In genomic region chr4:132509621-132510296, GRCm38 (mm10) we compare ENCODE assay signal across 8 mouse cellular contexts. TPM values are rescaled to one million over a fixed set of nuclear protein-coding genes. Genes with fewer than 3 reads are reported as not detected.
DNase-seq lines count a peak whose midpoint lies in the region; ATAC-seq and TF ChIP-seq lines count a peak whose summit lies in the region.

No protein-coding gene starts in this region.

- peaks cover 50% of the 10 kb centered on the region for H3K4me1 ChIP-seq in embryonic facial prominence, embryonic 10.5 days
- peaks cover 6% of the 10 kb centered on the region for H3K4me1 ChIP-seq in intestine, embryonic 16.5 days (ENCODE audit: control insufficient read depth, insufficient read depth, low read length)
- H3K4me1 ChIP-seq in limb, embryonic 14.5 days (ENCODE audit: control insufficient read depth, insufficient read depth, low read length): no peaks in the 10 kb centered on the region; the same call in 1 of the 2 replicates
- peaks cover 15% of the 10 kb centered on the region for H3K4me1 ChIP-seq in midbrain, embryonic 15.5 days
- peaks cover 7% of the 10 kb centered on the region; the same call in 1 of the 2 replicates for H3K4me1 ChIP-seq in stomach, embryonic 14.5 days (ENCODE audit: control insufficient read depth, insufficient read depth, low read length)

- no peaks in the 10 kb centered on the region for H3K9me3 ChIP-seq in embryonic facial prominence, embryonic 10.5 days
- no peaks in the 10 kb centered on the region for H3K9me3 ChIP-seq in intestine, embryonic 16.5 days (ENCODE audit: control insufficient read depth, low read length)
- no peaks in the 10 kb centered on the region for H3K9me3 ChIP-seq in limb, embryonic 14.5 days (ENCODE audit: control insufficient read depth, low read length)
- H3K9me3 ChIP-seq in midbrain, embryonic 15.5 days: no peaks in the 10 kb centered on the region
- no peaks in the 10 kb centered on the region for H3K9me3 ChIP-seq in stomach, embryonic 14.5 days (ENCODE audit: control insufficient read depth, low read depth, low read length)

- peak; percentile 65 for ATAC-seq in intestine, embryonic 16.5 days
- peak; percentile 73 for ATAC-seq in limb, embryonic 14.5 days (ENCODE audit: low FRiP score, low read depth)
- ATAC-seq in midbrain, embryonic 15.5 days (replicated peaks): peak; percentile 80
- ATAC-seq in stomach, embryonic 14.5 days (ENCODE audit: insufficient number of reproducible peaks, insufficient read depth, low FRiP score, low read depth): peak; percentile 82

- H3K4me2 ChIP-seq in intestine, embryonic 16.5 days (ENCODE audit: low read depth, low read length): peak overlapping the region; percentile 74
- peak overlapping the region; percentile 89 for H3K4me2 ChIP-seq in limb, embryonic 14.5 days (replicated peaks; ENCODE audit: low read depth, low read length, severe bottlenecking)
- peak overlapping the region; percentile 99 for H3K4me2 ChIP-seq in midbrain, embryonic 15.5 days
- peak overlapping the region; percentile 65 for H3K4me2 ChIP-seq in stomach, embryonic 14.5 days (replicated peaks; ENCODE audit: low read depth, low read length)

- H3K27me3 ChIP-seq in embryonic facial prominence, embryonic 10.5 days (replicated peaks; ENCODE audit: low read depth, poor library complexity, severe bottlenecking): 0 out of 2 replicates have a peak, but pooled peaks cover 7% of the 10 kb centered on the region
- no peaks in the 10 kb centered on the region for H3K27me3 ChIP-seq in intestine, embryonic 16.5 days (replicated peaks; ENCODE audit: control insufficient read depth, insufficient read depth, low read length)
- no peaks in the 10 kb centered on the region for H3K27me3 ChIP-seq in limb, embryonic 14.5 days (ENCODE audit: control insufficient read depth, insufficient read depth, low read length)
- H3K27me3 ChIP-seq in midbrain, embryonic 15.5 days (replicated peaks): peaks cover 9% of the 10 kb centered on the region
- no peaks in the 10 kb centered on the region for H3K27me3 ChIP-seq in stomach, embryonic 14.5 days (ENCODE audit: control insufficient read depth, insufficient read depth, low read length)

- peak overlapping the region; percentile 81 for H3K27ac ChIP-seq in embryonic facial prominence, embryonic 10.5 days (replicated peaks)
- H3K27ac ChIP-seq in intestine, embryonic 16.5 days (ENCODE audit: low read length): peak overlapping the region; percentile 85
- H3K27ac ChIP-seq in limb, embryonic 14.5 days (replicated peaks; ENCODE audit: low read depth, low read length): peak overlapping the region; percentile 44
- H3K27ac ChIP-seq in midbrain, embryonic 15.5 days: peak overlapping the region; percentile 70
- peak overlapping the region; percentile 90 for H3K27ac ChIP-seq in stomach, embryonic 14.5 days (ENCODE audit: low read length)

- WGBS in embryonic facial prominence, embryonic 10.5 days: under 1% methylated on average over 52 of the region's 52 CpGs
- under 1% methylated on average over 50 of the region's 52 CpGs for WGBS in intestine, embryonic 16.5 days
- WGBS in limb, embryonic 14.5 days: under 1% methylated on average over 52 of the region's 52 CpGs
- under 1% methylated on average over 47 of the region's 52 CpGs for WGBS in midbrain, embryonic 15.5 days
- under 1% methylated on average over 52 of the region's 52 CpGs for WGBS in stomach, embryonic 14.5 days

- H3K36me3 ChIP-seq in embryonic facial prominence, embryonic 10.5 days (replicated peaks): no peaks in the 10 kb centered on the region
- no peaks in the 10 kb centered on the region for H3K36me3 ChIP-seq in intestine, embryonic 16.5 days (ENCODE audit: control insufficient read depth, insufficient read depth, low read length)
- H3K36me3 ChIP-seq in limb, embryonic 14.5 days (ENCODE audit: control insufficient read depth, insufficient read depth, low read length): no peaks in the 10 kb centered on the region
- no peaks in the 10 kb centered on the region for H3K36me3 ChIP-seq in midbrain, embryonic 15.5 days (replicated peaks)
- H3K36me3 ChIP-seq in stomach, embryonic 14.5 days (ENCODE audit: control insufficient read depth, insufficient read depth, low read length): no peaks in the 10 kb centered on the region

- peak overlapping the region; percentile 85 for H3K4me3 ChIP-seq in embryonic facial prominence, embryonic 10.5 days
- H3K4me3 ChIP-seq in intestine, embryonic 16.5 days (ENCODE audit: low read length): peak overlapping the region; percentile 85
- H3K4me3 ChIP-seq in limb, embryonic 14.5 days (replicated peaks; ENCODE audit: low read length): peak overlapping the region; percentile 87
- peak overlapping the region; percentile 76 for H3K4me3 ChIP-seq in midbrain, embryonic 15.5 days
- H3K4me3 ChIP-seq in stomach, embryonic 14.5 days (ENCODE audit: low read depth, low read length): peak overlapping the region; percentile 89

- DNase-seq in 3134 (ENCODE audit: extremely low read depth, insufficient read length, low spot score): peak; percentile 87
- DNase-seq in adrenal gland, adult 2 months: peak; percentile 86
- DNase-seq in embryonic facial prominence, embryonic 10.5 days (ENCODE audit: low spot score): peak; percentile 93
- peak; percentile 52 to 79 for DNase-seq in gastrocnemius, postnatal 4 days (ENCODE audit: low spot score in 2 of 2)
- DNase-seq in limb, embryonic 14.5 days (ENCODE audit: low spot score): peak; percentile 86

- TF ChIP-seq POLR2A in limb, embryonic 14.5 days (IDR thresholded peaks at IDR 0.05; ENCODE audit: borderline replicate concordance, extremely low read depth, insufficient read depth, insufficient read length): no peak

- H3K9ac ChIP-seq in intestine, embryonic 16.5 days (ENCODE audit: low read depth, low read length): peak overlapping the region; percentile 87
- peak overlapping the region; percentile 62 for H3K9ac ChIP-seq in limb, embryonic 14.5 days (ENCODE audit: low read depth, low read length, severe bottlenecking)
- H3K9ac ChIP-seq in midbrain, embryonic 15.5 days: peak overlapping the region; percentile 72
- peak overlapping the region; percentile 56 for H3K9ac ChIP-seq in stomach, embryonic 14.5 days (replicated peaks; ENCODE audit: low read depth, low read length)

RNA-seq across cellular contexts. Expression of gene Sesn2, which starts 0.5 kb away (rescaled TPM):
- total RNA-seq in adrenal gland, adult 2 months (2021): 10 to 100 TPM; 15.6 to 32.1 TPM
- polyA plus RNA-seq in adrenal gland, adult 2 months (2012; rRNA removed): 16.3 and 20.1 TPM in 2 replicates
- polyA plus RNA-seq in embryonic facial prominence, embryonic 10.5 days (2016; fragmentation: Nextera tagmentation; extraction: Ambion mirVana): 12.3 and 13.3 TPM in 2 replicates
- total RNA-seq in gastrocnemius, postnatal 4 days (2021): 1 to 10 TPM; 2.0 to 2.8 TPM
- polyA plus RNA-seq in intestine, embryonic 16.5 days (2015; fragmentation: Nextera tagmentation; extraction: Ambion mirVana): 11.6 and 12.4 TPM in 2 replicates
- polyA plus RNA-seq in limb, embryonic 14.5 days (2012; rRNA removed): 6.4 and 7.4 TPM in 2 replicates
- polyA plus RNA-seq in limb, embryonic 14.5 days (2014; fragmentation: Nextera tagmentation; extraction: Ambion mirVana): 5.9 and 6.2 TPM in 2 replicates
- 8.1 and 9.7 TPM in 2 replicates for polyA plus RNA-seq in midbrain, embryonic 15.5 days (2015; fragmentation: Nextera tagmentation; extraction: Ambion mirVana)
- polyA plus RNA-seq in stomach, embryonic 14.5 days (2014; fragmentation: Nextera tagmentation; extraction: Ambion mirVana): 9.6 and 10.1 TPM in 2 replicates

RNA-seq across cellular contexts. Expression of gene Atpif1, which starts 23.7 kb away (rescaled TPM):
- total RNA-seq in adrenal gland, adult 2 months (2021): 100 to 1,000 TPM; 369 to 456 TPM
- 31.5 and 38.6 TPM in 2 replicates for polyA plus RNA-seq in adrenal gland, adult 2 months (2012; rRNA removed)
- 1,009 and 1,074 TPM in 2 replicates for polyA plus RNA-seq in embryonic facial prominence, embryonic 10.5 days (2016; fragmentation: Nextera tagmentation; extraction: Ambion mirVana)
- total RNA-seq in gastrocnemius, postnatal 4 days (2021): 100 to 1,000 TPM; 213 to 218 TPM
- polyA plus RNA-seq in intestine, embryonic 16.5 days (2015; fragmentation: Nextera tagmentation; extraction: Ambion mirVana): 1,346 and 1,379 TPM in 2 replicates
- 367 and 583 TPM in 2 replicates for polyA plus RNA-seq in limb, embryonic 14.5 days (2012; rRNA removed)
- 966 and 986 TPM in 2 replicates for polyA plus RNA-seq in limb, embryonic 14.5 days (2014; fragmentation: Nextera tagmentation; extraction: Ambion mirVana)
- polyA plus RNA-seq in midbrain, embryonic 15.5 days (2015; fragmentation: Nextera tagmentation; extraction: Ambion mirVana): 1,207 and 1,280 TPM in 2 replicates
- 1,247 and 1,358 TPM in 2 replicates for polyA plus RNA-seq in stomach, embryonic 14.5 days (2014; fragmentation: Nextera tagmentation; extraction: Ambion mirVana)

RNA-seq across cellular contexts. Expression of gene Dnajc8, which starts 25.6 kb away (rescaled TPM):
- total RNA-seq in adrenal gland, adult 2 months (2021): 100 to 1,000 TPM in 1 of 2 experiments, 10 to 100 TPM in 1; 93.2 to 112 TPM
- polyA plus RNA-seq in adrenal gland, adult 2 months (2012; rRNA removed): 8.5 and 11.2 TPM in 2 replicates
- polyA plus RNA-seq in embryonic facial prominence, embryonic 10.5 days (2016; fragmentation: Nextera tagmentation; extraction: Ambion mirVana): 222 TPM in 2 replicates
- 10 to 100 TPM; 71.4 to 79.4 TPM for total RNA-seq in gastrocnemius, postnatal 4 days (2021)
- polyA plus RNA-seq in intestine, embryonic 16.5 days (2015; fragmentation: Nextera tagmentation; extraction: Ambion mirVana): 140 and 150 TPM in 2 replicates
- polyA plus RNA-seq in limb, embryonic 14.5 days (2012; rRNA removed): 91.3 and 114 TPM in 2 replicates
- 144 and 153 TPM in 2 replicates for polyA plus RNA-seq in limb, embryonic 14.5 days (2014; fragmentation: Nextera tagmentation; extraction: Ambion mirVana)
- polyA plus RNA-seq in midbrain, embryonic 15.5 days (2015; fragmentation: Nextera tagmentation; extraction: Ambion mirVana): 130 and 131 TPM in 2 replicates
- 163 and 171 TPM in 2 replicates for polyA plus RNA-seq in stomach, embryonic 14.5 days (2014; fragmentation: Nextera tagmentation; extraction: Ambion mirVana)

RNA-seq across cellular contexts. Expression of gene Med18, which starts 46.0 kb away (rescaled TPM):
- total RNA-seq in adrenal gland, adult 2 months (2021): 1 to 10 TPM; 7.1 to 7.9 TPM
- polyA plus RNA-seq in adrenal gland, adult 2 months (2012; rRNA removed): 1.5 and 2.2 TPM in 2 replicates
- polyA plus RNA-seq in embryonic facial prominence, embryonic 10.5 days (2016; fragmentation: Nextera tagmentation; extraction: Ambion mirVana): 37.0 and 41.7 TPM in 2 replicates
- 1 to 10 TPM; 6.9 to 7.0 TPM for total RNA-seq in gastrocnemius, postnatal 4 days (2021)
- polyA plus RNA-seq in intestine, embryonic 16.5 days (2015; fragmentation: Nextera tagmentation; extraction: Ambion mirVana): 15.2 and 18.4 TPM in 2 replicates
- 9.1 and 9.7 TPM in 2 replicates for polyA plus RNA-seq in limb, embryonic 14.5 days (2012; rRNA removed)
- polyA plus RNA-seq in limb, embryonic 14.5 days (2014; fragmentation: Nextera tagmentation; extraction: Ambion mirVana): 8.7 and 9.0 TPM in 2 replicates
- 15.9 and 17.7 TPM in 2 replicates for polyA plus RNA-seq in midbrain, embryonic 15.5 days (2015; fragmentation: Nextera tagmentation; extraction: Ambion mirVana)
- 18.8 and 22.8 TPM in 2 replicates for polyA plus RNA-seq in stomach, embryonic 14.5 days (2014; fragmentation: Nextera tagmentation; extraction: Ambion mirVana)

RNA-seq across cellular contexts. Expression of gene Ptafr, which starts 54.1 kb away (rescaled TPM):
- 1 to 10 TPM in 1 of 2 experiments, under 1 TPM in 1; 0.98 to 3.2 TPM for total RNA-seq in adrenal gland, adult 2 months (2021)
- polyA plus RNA-seq in adrenal gland, adult 2 months (2012; rRNA removed): 1.6 and 2.2 TPM in 2 replicates
- 0.28 and 0.44 TPM in 2 replicates for polyA plus RNA-seq in embryonic facial prominence, embryonic 10.5 days (2016; fragmentation: Nextera tagmentation; extraction: Ambion mirVana)
- 1 to 10 TPM; 3.5 to 3.9 TPM for total RNA-seq in gastrocnemius, postnatal 4 days (2021)
- 1.5 and 1.6 TPM in 2 replicates for polyA plus RNA-seq in intestine, embryonic 16.5 days (2015; fragmentation: Nextera tagmentation; extraction: Ambion mirVana)
- 1.2 and 1.3 TPM in 2 replicates for polyA plus RNA-seq in limb, embryonic 14.5 days (2012; rRNA removed)
- polyA plus RNA-seq in limb, embryonic 14.5 days (2014; fragmentation: Nextera tagmentation; extraction: Ambion mirVana): 0.36 and 0.86 TPM in 2 replicates
- polyA plus RNA-seq in midbrain, embryonic 15.5 days (2015; fragmentation: Nextera tagmentation; extraction: Ambion mirVana): 0.67 and 1.0 TPM in 2 replicates
- polyA plus RNA-seq in stomach, embryonic 14.5 days (2014; fragmentation: Nextera tagmentation; extraction: Ambion mirVana): 1.0 and 1.2 TPM in 2 replicates

Comparison
In these comparisons a context has a peak if more than half of its experiments do, and no peak if none do; other contexts are left out.
1. Peak in every context shown above with its lines: DNase-seq, ATAC-seq, H3K4me3 ChIP-seq and H3K27ac ChIP-seq.